Mouse (Mus musculus) limb, embryonic 15.5 days (tissue): ENCODE results near the gene Morn1. TPM values are rescaled to one million over a fixed set of nuclear protein-coding genes. Genes with fewer than 3 reads are reported as not detected.

Experiments
- ATAC-seq: fragments of 200-750 bp; cut with Nextera tagmentation; 2 replicates; pipeline ENCODE4 v1.8.0; 2017; ENCODE audit warnings: low read depth, moderate TSS enrichment; ENCODE audit not compliant: insufficient number of reproducible peaks, low FRiP score, low TSS enrichment
- H3K27ac ChIP-seq: fragments of 300-500 bp; sonication (generic); 2 replicates; pipeline ENCODE4 v1.5.1; 2015; ENCODE audit warnings: moderate library complexity, mild to moderate bottlenecking, inconsistent platforms
- H3K27me3 ChIP-seq: fragments of 300-500 bp; sonication (generic); 2 replicates; pipeline ENCODE4 v1.6.1; 2015; ENCODE audit warnings: inconsistent platforms
- H3K36me3 ChIP-seq: fragments of 300-500 bp; sonication (generic); 2 replicates; pipeline ENCODE4 v1.6.1; 2015; ENCODE audit warnings: inconsistent platforms
- H3K4me1 ChIP-seq: fragments of 300-500 bp; sonication (generic); 2 replicates; pipeline ENCODE4 v1.6.1; 2015; ENCODE audit warnings: inconsistent platforms
- H3K4me2 ChIP-seq: fragments of 300-500 bp; sonication (generic); 2 replicates; pipeline ENCODE4 v1.6.1; 2015; ENCODE audit warnings: mild to moderate bottlenecking, inconsistent platforms
- H3K4me3 ChIP-seq: fragments of 300-500 bp; sonication (generic); 2 replicates; pipeline ENCODE4 v1.5.1; 2015; ENCODE audit warnings: mild to moderate bottlenecking, inconsistent platforms
- H3K9ac ChIP-seq: fragments of 300-500 bp; sonication (generic); 2 replicates; pipeline ENCODE4 v1.6.1; 2015; ENCODE audit warnings: inconsistent platforms
- H3K9me3 ChIP-seq: fragments of 300-500 bp; sonication (generic); 2 replicates; pipeline ENCODE4 v1.6.1; 2016; ENCODE audit warnings: inconsistent platforms
- WGBS: fragments of 180-500 bp; shearing (Covaris S2); methylation state at CpG from one replicate; pipeline ENCODE4 v1.1.7; 2015; 5-methylcytosine and 5-hydroxymethylcytosine counted together
- polyA plus RNA-seq: library from polyadenylated mRNA; unstranded; fragments of >200 nt; fragmentation: Nextera tagmentation; extraction: Ambion mirVana; gene quantifications from 2 replicates; pipeline ENCODE4 v1.2.1, GENCODE M21; 2015

Morn1 gene
- polyA plus RNA-seq, 1 experiment from 2014 or later: 5.0 TPM

- H3K36me3 ChIP-seq: no peaks in the 10 kb centered on the region
- peaks cover 88% of the 10 kb centered on the region for H3K4me1 ChIP-seq
- H3K4me2 ChIP-seq: peak overlapping the region; percentile 22; the same call in 1 of the 2 replicates
- no peaks in the 10 kb centered on the region for H3K27me3 ChIP-seq
- 16% methylated on average over 12 of the region's 12 CpGs for WGBS
- ATAC-seq: peak; percentile 92
- no peak overlapping the region for H3K9ac ChIP-seq
- H3K27ac ChIP-seq: peak overlapping the region; percentile 97
- no peaks in the 10 kb centered on the region for H3K9me3 ChIP-seq
- H3K4me3 ChIP-seq: no peak overlapping the region
These were observed 57.6 kb downstream of the Morn1 start for GRCm38 (mm10) chr4:155143871-155144502.

GRCm38 (mm10) chr4:155144548-155145180 lies 58.3 kb downstream of the Morn1 start:
- no peak overlapping the region for H3K4me2 ChIP-seq
- H3K9me3 ChIP-seq: no peaks in the 10 kb centered on the region
- H3K27ac ChIP-seq: peak overlapping the region; percentile 97
- WGBS: 23% methylated on average over 4 of the region's 4 CpGs
- H3K4me3 ChIP-seq: no peak overlapping the region
- H3K27me3 ChIP-seq: no peaks in the 10 kb centered on the region
- H3K9ac ChIP-seq: no peak overlapping the region
- ATAC-seq: no peak
- H3K4me1 ChIP-seq: peaks cover 88% of the 10 kb centered on the region
- no peaks in the 10 kb centered on the region for H3K36me3 ChIP-seq

GRCm38 (mm10) chr4:155146107-155146823 lies 59.9 kb downstream of the Morn1 start:
- no peak overlapping the region for H3K4me3 ChIP-seq
- ATAC-seq: no peak
- no peak overlapping the region for H3K9ac ChIP-seq
- peaks cover 88% of the 10 kb centered on the region for H3K4me1 ChIP-seq
- WGBS: 56% methylated on average over 14 of the region's 14 CpGs
- H3K36me3 ChIP-seq: no peaks in the 10 kb centered on the region
- no peaks in the 10 kb centered on the region for H3K27me3 ChIP-seq
- no peaks in the 10 kb centered on the region for H3K9me3 ChIP-seq
- no peak overlapping the region for H3K4me2 ChIP-seq
- H3K27ac ChIP-seq: peak overlapping the region; percentile 97

- ATAC-seq: no peak
- Histone ChIP-seq H3K27ac (peak overlapping the region; percentile 95; the same call in 1 of the 2 replicates), H3K9me3 (no peaks in the 10 kb centered on the region), H3K4me3 (no peak overlapping the region), H3K36me3 (peaks cover 12% of the 10 kb centered on the region), H3K4me2 (no peak overlapping the region), H3K9ac (no peak overlapping the region), H3K4me1 (peaks cover 86% of the 10 kb centered on the region), H3K27me3 (no peaks in the 10 kb centered on the region)
- WGBS: 83% methylated on average over 4 of the region's 4 CpGs
These were observed 62.1 kb downstream of the Morn1 start for GRCm38 (mm10) chr4:155148453-155148852.

GRCm38 (mm10) chr4:155148910-155149698 lies 62.7 kb downstream of the Morn1 start:
- Histone ChIP-seq H3K4me3 (no peak overlapping the region), H3K27ac (peak overlapping the region; percentile 95), H3K9me3 (no peaks in the 10 kb centered on the region), H3K4me1 (peaks cover 80% of the 10 kb centered on the region), H3K4me2 (no peak overlapping the region), H3K9ac (no peak overlapping the region), H3K36me3 (peaks cover 17% of the 10 kb centered on the region), H3K27me3 (no peaks in the 10 kb centered on the region)
- no peak for ATAC-seq
- WGBS: 49% methylated on average over 8 of the region's 8 CpGs

- ATAC-seq: no peak
- H3K4me3 ChIP-seq: peak overlapping the region; percentile 51
- H3K4me2 ChIP-seq: peak overlapping the region; percentile 85
- H3K36me3 ChIP-seq: peaks cover 19% of the 10 kb centered on the region
- no peaks in the 10 kb centered on the region for H3K27me3 ChIP-seq
- H3K27ac ChIP-seq: peak overlapping the region; percentile 95
- no peaks in the 10 kb centered on the region for H3K9me3 ChIP-seq
- no peak overlapping the region for H3K9ac ChIP-seq
- 40% methylated on average over 6 of the region's 6 CpGs for WGBS
- H3K4me1 ChIP-seq: peaks cover 73% of the 10 kb centered on the region
These were observed 63.5 kb downstream of the Morn1 start for GRCm38 (mm10) chr4:155149941-155150275.

- H3K27me3 ChIP-seq: no peaks in the 10 kb centered on the region
- peak overlapping the region; percentile 95 for H3K27ac ChIP-seq
- peak; percentile 83 for ATAC-seq
- 4% methylated on average over 70 of the region's 73 CpGs for WGBS
- peak overlapping the region; percentile 85 for H3K4me2 ChIP-seq
- H3K9ac ChIP-seq: peak overlapping the region; percentile 65
- H3K4me3 ChIP-seq: peak overlapping the region; percentile 51
- H3K36me3 ChIP-seq: peaks cover 24% of the 10 kb centered on the region
- H3K4me1 ChIP-seq: peaks cover 72% of the 10 kb centered on the region
- H3K9me3 ChIP-seq: no peaks in the 10 kb centered on the region
These were observed 64.1 kb downstream of the Morn1 start for GRCm38 (mm10) chr4:155150276-155151113.

GRCm38 (mm10) chr4:155151221-155151788 lies 64.9 kb downstream of the Morn1 start:
- Histone ChIP-seq H3K27me3 (no peaks in the 10 kb centered on the region), H3K9me3 (no peaks in the 10 kb centered on the region), H3K36me3 (peaks cover 33% of the 10 kb centered on the region), H3K27ac (peak overlapping the region; percentile 95), H3K4me2 (peak overlapping the region; percentile 85), H3K4me3 (peak overlapping the region; percentile 51), H3K9ac (peak overlapping the region; percentile 65), H3K4me1 (peaks cover 65% of the 10 kb centered on the region)
- 37% methylated on average over 12 of the region's 12 CpGs for WGBS
- ATAC-seq: no peak

- Histone ChIP-seq H3K27ac (peak overlapping the region; percentile 95; the same call in 1 of the 2 replicates), H3K36me3 (peaks cover 38% of the 10 kb centered on the region), H3K27me3 (no peaks in the 10 kb centered on the region), H3K4me2 (peak overlapping the region; percentile 85; the same call in 1 of the 2 replicates), H3K9me3 (no peaks in the 10 kb centered on the region), H3K4me3 (no peak overlapping the region), H3K9ac (no peak overlapping the region), H3K4me1 (peaks cover 60% of the 10 kb centered on the region)
- no peak for ATAC-seq
- WGBS: 57% methylated on average over 4 of the region's 4 CpGs
These were observed 65.5 kb downstream of the Morn1 start for GRCm38 (mm10) chr4:155151845-155152244.

GRCm38 (mm10) chr4:155152476-155152875 lies 66.1 kb downstream of the Morn1 start:
- Histone ChIP-seq H3K27ac (peak overlapping the region; percentile 95; the same call in 1 of the 2 replicates), H3K36me3 (peaks cover 44% of the 10 kb centered on the region)
- no peak for ATAC-seq

More at GRCm38 (mm10) chr4:155152476-155152875, 66.1 kb downstream of the Morn1 start:
- H3K27me3 ChIP-seq: no peaks in the 10 kb centered on the region
- no peak overlapping the region for H3K4me2 ChIP-seq
- 84% methylated on average over 6 of the region's 6 CpGs for WGBS
- peaks cover 65% of the 10 kb centered on the region for H3K4me1 ChIP-seq
- no peaks in the 10 kb centered on the region for H3K9me3 ChIP-seq
- H3K9ac ChIP-seq: no peak overlapping the region
- no peak overlapping the region for H3K4me3 ChIP-seq
